Mouse (Mus musculus) heart, adult 18-20 months (tissue): ENCODE measurements around the gene Dnajc12. TPM values are rescaled to one million over a fixed set of nuclear protein-coding genes. Genes with fewer than 3 reads are reported as not detected.
"Not testable (repeated sequence)": the region's sequence is repeated elsewhere in the genome, so short reads cannot be mapped to it uniquely, and the experiment has no call there.

ENCODE experiments used
- DNase-seq, 2 experiments: peaks; one replicate each; pipeline ENCODE4 v3.0.0; 2021 to 2022; ENCODE audit warnings: mixed read lengths in 1 of 2
- long read RNA-seq, 2 experiments: library from polyadenylated mRNA; stranded (forward); transcript quantifications; one replicate each; pipeline ENCODE4 v2.0.0; 2021
- total RNA-seq, 2 experiments: library from RNA; stranded (reverse); gene quantifications; 2 replicates each; pipeline ENCODE4 v1.2.3; 2021

Gene Dnajc12
- 10 to 100 TPM; 14.2 to 15.5 TPM for total RNA-seq
- long read RNA-seq, experiment 1, transcript Dnajc12-201 (5 exons, 3,025 nt) = major isoform, 9 of 11 reads
- long read RNA-seq, experiment 1, partial matches to known transcripts = 0 of 11 reads
- long read RNA-seq, experiment 1, other reads (novel, unspliced or antisense) = 2 of 11 reads
- long read RNA-seq, experiment 2, transcript Dnajc12-201 (5 exons, 3,025 nt) = major isoform, 5 of 7 reads
- long read RNA-seq, experiment 2, partial matches to known transcripts = 0 of 7 reads
- long read RNA-seq, experiment 2, other reads (novel, unspliced or antisense) = 1 of 7 reads

DNA sequence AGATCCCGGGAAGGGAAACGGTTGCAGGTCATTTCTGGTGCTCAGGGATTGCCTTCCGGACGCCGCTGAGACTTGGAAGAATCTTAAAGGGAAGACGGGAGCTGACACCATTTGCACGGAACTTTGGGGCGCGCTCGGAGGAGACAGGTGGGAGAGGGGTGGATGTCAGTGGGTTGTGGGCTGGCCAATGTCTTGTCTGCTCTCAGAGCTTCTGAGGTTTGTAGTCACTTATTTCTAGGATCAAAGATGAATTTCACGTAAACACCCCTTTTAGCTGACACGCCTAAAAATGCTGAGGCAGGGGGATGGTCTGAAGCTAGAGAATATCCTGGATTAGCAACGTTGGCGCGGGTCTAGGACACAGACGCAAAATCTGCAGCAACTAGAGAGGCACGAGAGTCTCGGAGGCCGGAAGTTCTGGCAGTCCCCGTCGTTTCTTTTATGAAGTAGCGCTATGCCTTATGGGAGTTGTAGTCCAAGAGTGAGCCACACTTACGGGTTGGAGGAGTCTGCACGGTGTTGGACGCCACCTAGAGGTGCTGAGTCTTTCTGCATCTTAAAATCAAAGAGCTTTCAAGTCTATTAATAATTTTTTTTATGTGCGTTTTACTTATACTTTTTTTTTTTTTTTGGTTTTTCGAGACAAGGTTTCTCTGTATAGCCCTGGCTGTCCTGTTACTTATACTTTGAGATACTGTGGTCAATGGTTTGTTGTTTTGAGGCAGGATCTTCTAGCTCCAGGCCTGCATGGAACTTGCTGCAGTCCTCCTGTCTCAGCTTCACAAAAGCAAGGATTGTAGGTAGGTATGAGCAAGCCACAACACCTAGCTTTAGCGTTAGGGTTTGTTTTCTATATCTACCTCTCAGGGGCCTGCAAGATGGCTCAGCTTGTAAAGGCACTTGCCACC is at the start of gene Dnajc12:
Gene Dnajc12 (plus strand): TSS at position 72 of the 908 bp plus-strand sequence.
- DNase-seq = peak; percentile 90 to 92

DNA sequence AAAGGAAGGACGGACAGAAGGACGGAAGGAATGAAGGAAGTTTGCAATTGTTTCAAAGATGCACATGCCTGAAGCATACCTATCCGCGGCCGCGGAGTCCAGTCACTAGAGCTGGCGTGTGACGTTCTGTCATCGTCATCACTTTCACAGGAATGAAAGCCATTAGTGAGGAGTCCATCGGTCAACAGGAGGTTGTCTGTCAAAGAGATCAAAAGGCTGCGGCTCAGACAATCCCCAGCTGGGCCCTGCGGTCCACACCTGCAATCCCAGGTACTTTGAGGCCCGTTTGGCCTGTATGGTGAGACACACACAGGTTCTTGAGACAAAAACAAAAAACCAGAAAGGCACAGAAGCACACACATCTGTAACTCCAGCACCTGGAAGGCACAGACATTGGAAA is 45.3 kb upstream of the Dnajc12 start:
- peak in 1 of 2 experiments; percentile 2 for DNase-seq

DNA sequence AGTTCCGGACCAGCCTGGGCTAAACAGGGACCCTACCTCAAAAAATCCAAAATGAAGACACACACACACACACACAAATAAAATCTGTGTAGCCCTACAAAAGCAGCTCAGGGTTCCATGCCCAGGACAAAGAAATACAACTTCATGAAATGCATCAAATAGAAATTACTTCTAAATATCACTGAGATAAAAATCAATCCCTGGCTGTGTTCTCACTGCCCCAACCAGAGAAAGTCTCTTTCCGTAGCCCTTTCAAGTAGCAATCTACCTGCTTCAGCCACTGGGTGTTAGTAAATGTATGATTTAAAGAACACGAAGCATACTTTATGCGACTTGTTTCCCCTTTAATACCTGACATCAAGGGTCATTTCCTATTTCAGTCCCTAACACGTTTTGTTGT is 44.9 kb upstream of the Dnajc12 start:
- no peak for DNase-seq

DNA sequence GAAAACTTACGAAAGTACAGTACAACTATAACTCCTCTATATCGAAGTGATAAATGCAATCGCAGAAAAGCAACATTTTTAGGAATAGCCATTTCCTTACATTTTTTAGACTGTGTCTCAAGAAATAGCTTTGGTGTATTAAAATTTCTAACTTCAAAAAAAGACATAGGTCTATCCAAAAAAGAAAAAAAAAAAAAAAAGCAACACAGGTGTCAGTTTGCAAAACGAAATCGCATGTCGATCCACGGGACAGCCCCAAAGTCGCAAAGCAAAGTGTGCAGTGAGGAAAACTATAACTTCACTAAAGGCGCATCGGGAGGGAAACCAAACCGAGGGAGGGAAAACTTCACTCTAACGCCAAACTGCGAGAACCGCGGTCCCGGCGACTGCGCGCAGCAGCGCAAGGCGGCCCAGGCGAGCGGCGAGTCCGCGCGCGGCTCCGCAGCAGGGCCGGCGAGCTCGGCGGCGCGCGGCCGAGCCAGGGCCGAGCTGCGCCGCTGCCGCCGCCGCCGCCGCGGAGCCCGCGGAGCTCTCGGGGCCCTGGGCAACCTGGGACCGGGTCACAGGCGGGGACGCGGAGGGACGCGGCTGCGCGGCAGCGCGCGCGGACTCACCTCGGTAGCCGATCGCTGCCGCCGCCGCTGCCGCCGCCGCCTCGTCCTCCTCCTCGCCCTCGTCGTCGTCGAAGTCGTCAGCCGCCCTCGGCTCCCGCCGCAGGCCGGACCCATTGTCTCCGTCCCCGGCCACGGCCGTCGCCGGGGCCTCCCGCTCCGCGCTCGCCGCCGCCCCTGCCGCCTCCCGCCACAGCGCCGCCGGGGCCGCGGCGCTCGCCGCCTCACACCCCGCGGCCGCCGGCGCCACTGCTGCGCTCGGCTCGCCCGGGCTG is 44.0 kb upstream of the Dnajc12 start:
- DNase-seq = peak; percentile 61 to 63

DNA sequence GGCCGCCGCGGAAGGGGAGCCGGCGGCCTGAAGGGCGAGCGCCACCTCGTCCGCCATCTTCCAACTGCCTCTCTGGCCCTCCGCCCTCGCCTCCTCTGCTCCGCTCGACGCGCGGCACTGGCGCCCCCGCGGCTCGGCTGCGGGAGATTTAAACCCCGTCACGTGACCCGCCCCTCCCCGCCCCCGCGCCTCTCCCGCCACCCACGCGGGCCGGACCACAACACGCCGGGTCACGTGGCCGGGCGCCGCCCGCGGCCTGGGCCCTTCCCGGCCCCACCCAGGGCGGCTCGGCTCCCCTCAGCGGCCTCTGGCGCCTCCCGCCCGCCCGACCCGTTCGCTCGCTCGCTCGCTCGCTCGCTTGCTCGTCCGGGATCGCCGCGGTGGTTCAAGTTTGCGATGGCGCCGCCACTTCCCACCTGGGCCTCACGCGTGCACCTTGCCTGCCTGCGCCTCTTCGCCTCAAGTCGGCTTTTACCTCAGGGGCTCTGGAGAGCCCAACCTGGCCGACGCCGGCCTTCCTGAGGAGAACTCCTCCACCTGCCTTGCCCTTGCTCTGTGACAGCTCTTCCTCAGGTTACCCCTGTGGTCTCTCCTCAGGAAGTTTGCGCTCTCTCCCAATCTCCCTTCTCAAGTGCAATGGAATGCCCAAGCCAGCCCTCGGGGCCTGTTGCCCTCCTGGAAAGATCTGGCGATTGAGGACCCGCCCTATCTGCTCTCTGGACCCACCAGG is 43.2 kb upstream of the Dnajc12 start:
- DNase-seq = peak; percentile 92 to 95

DNA sequence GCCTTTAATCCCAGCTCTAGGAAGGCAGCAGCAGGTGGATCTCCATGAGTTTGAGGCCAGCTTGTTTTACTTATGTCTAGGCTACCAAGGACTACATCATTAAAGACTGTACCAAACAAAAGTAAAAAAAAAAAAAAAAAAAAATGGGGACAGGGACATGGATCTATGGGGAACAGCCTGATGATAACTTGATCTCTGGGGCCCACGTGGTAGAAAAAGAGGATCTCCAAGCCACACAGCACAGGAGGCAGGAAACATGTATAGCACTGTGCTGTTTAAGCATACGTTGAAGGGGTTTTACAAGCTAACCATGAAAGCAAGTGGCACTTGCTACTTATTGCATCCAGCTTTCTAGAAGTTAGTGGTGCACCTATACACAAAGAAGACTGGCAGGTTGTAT is 40.9 kb upstream of the Dnajc12 start:
- DNase-seq = no peak

DNA sequence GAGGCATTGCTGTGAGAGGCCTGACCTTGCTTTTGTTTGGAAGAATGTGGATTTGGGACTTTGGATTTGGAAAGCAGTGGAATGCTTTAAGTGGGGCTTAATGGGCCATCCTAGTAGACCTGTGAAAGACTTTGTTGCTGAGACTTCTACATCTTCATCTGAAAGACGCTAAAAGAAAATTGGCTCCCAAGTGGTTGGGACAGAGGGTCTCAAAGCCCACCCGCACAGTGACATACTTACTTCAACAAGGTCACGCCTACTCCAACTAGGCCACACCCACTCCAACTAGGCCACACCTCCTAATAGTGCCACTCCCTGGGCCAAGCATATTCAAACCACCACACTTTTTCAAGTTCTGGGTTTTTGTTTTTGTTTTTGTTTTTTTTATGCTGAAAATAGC is 37.5 kb upstream of the Dnajc12 start:
- no peak for DNase-seq

DNA sequence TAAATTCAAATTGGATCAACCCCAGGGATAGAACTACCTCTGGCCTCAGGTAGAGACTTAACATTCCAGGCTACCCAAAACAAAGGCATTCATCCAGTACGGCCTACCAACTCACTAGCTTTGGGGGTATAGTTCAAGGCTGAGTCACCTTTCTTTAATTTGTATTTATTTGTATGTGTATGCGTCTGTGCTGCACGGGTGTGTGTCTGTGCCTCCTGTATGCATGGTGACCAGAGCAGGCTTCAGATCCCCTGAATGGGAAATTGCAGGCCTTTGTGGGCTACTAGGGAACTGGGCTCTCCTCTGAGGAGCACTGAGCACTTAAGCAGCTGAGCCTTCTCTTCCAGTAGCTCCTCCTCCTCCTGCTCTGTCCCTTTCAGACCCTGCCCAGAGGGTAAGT is 34.0 kb upstream of the Dnajc12 start:
- no peak for DNase-seq

DNA sequence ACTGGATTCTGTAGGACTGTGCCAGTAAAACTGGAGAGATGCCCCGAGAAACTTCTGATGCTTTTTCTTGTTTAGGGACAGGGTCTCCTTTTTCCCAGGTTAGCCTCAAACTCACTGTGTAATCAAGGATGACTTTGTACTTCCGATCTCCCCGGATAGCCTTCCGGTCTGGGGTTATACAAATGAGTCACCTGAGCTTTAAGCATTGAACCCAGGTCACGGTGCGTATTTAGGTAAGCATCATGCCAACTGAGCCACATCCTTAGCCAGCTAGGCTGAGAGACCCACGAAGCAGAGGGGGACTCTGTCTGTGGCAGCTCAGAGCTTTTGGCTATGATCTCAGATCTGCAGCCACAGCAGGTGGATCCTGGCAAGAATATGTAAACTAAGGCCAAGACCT is 31.6 kb upstream of the Dnajc12 start:
- DNase-seq = no peak

DNA sequence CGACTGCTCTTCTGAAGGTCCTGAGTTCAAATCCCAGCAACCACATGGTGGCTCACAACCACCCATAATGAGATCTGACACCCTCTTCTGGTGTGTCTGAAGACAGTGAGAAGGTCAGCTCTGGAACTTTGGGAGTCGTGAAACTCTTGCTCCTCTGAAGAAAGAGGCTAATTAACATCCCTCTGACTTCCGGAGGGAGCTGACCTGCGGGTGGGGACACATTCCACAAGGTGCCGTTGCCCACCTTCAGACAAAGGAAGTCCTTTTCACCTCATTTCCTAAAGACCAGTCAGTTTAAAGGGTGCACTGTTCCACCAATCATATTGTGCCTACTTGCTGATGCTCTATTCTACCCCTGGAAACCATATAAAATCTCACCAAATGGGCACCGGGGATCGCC is 31.1 kb upstream of the Dnajc12 start:
- not testable (repeated sequence) for DNase-seq

DNA sequence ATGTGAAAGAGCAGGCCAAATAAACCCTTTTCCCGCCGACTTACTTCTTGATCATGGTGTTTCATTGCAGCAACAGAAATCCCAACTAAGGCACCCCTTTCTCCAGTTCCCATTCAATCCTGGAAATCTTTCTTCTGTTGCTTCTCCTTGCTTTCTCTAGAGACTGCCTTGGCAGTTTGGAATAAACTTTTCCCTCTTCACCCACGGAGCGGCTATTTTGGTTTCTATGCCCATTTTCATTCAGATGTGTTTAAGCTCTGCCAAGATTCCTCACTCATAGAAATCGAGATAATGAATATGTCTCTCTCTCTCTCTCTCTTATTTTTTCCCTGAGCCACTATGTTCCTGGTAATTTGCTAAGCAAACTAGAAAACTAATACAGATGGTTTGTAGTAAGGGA is 30.1 kb upstream of the Dnajc12 start:
- no peak for DNase-seq

DNA sequence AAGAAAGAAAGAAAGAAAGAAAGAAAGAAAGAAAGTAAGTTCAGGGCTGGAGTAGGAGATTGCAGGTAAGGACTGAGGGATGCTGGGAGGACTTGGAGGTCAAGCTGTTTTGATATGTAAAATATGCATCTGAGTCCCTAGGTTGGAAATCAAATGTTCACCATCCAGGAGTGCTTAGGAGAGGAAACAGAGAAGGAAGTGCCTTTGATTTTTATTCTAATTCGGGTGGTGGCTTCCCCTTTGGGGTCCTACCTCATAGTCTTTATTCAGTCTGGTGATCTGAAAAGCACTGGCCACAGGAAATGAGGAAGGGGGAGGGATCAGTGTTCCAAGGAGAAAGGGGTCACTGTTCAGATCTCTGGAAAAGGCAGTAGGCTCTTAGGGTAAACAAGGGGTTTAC is 21.7 kb upstream of the Dnajc12 start:
- no peak for DNase-seq

DNA sequence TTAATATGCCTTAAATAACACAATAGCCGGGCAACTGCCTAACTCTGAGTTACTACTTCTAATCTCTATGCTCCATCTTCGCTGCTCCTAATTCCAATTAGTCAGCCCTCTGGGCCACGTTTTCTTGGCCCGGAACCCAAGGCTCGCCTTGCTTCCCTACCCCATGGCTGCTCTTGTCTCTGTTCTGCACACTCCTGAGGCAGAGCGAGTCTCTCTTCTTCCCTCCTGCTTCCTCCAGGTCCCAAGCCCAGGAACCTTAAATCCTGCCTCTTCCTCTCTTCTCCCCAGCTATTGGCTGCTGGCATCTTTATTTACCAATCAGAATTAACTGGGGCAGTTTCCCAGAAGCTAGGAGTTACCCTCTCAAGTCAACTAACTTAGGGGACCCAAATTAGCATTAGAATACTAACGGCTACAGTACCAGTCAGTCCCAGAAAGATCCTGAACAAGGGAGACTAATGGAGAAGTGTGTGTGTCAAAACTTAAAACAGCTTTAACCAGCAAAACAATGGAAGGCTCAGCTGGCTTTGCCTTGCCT is 16.3 kb upstream of the Dnajc12 start:
- no peak for DNase-seq

DNA sequence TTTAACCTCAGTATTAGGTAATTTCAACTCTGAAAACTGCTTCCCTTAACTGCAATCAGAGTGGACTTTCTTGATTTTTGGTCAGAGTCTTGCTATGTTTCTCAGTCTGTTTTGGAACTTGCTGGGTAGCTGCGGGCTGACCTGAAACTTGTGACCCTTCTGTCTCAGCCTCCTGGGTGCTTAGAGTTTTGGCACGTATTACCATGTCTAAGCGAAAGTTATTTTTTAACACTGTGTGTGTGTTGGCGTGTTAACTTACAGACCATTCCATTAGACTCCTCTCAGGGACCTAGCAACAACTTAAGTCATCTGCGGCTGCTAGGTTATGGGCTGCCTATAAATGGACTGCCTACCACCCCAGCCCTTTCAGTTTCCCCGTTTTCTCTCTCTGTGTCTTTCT is 14.9 kb upstream of the Dnajc12 start:
- DNase-seq = no peak

DNA sequence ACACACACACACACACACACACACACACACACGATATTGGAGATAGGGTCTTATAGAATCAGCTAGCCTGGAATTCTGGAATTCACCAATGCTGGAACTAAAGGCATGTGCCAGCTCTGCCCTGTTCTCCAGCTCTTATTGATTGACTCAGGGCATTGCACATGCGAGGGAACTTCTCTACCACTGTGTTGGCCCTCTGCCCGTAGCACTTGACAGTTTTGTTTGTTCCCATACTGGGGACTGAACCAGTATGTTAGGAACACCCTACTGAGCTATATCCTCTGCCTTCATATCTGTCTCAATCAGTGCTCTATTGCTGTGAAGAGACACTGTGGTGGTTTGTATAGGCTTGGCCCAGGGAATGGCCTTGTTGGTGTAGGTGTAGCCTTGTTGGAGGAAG is 14.2 kb upstream of the Dnajc12 start:
- DNase-seq = no peak

DNA sequence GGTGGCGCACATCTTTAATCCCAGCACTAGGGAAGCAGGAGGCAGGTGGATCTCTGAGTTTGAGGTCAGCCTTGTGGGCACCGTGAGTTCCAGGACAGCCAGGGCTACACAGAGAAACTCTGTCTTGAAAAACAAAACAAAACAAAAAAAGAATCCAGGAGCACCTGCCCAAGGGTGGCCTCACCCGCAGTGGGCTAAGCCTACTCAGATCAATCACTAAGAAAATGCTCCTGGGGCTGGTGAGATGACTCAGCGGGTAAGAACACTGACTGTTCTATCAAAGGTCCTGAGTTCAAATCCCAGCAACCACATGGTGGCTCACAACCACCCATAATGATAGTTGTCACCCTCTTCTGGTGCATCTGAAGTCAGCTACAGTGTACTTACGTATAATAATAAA is 5.9 kb upstream of the Dnajc12 start:
- no peak for DNase-seq

DNA sequence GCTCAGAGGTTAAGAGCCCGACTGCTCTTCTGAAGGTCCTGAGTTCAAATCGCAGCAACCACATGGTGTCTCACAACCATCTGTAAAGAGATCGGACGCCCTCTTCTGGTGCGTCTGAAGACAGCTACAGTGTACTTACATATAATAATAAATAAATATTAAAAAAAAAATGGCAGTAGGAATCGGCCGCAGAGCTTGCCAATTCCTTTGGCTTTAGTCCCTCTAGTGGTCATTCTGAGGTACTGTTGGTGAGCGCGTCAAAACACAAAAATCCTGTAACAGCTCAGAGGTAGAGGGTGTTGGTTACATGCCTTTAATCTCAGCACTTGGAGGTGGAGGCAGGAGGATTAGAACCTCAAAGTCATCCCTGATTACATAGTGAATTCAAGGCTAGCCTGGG is 4.8 kb upstream of the Dnajc12 start:
- peak; percentile 48 to 77 for DNase-seq

DNA sequence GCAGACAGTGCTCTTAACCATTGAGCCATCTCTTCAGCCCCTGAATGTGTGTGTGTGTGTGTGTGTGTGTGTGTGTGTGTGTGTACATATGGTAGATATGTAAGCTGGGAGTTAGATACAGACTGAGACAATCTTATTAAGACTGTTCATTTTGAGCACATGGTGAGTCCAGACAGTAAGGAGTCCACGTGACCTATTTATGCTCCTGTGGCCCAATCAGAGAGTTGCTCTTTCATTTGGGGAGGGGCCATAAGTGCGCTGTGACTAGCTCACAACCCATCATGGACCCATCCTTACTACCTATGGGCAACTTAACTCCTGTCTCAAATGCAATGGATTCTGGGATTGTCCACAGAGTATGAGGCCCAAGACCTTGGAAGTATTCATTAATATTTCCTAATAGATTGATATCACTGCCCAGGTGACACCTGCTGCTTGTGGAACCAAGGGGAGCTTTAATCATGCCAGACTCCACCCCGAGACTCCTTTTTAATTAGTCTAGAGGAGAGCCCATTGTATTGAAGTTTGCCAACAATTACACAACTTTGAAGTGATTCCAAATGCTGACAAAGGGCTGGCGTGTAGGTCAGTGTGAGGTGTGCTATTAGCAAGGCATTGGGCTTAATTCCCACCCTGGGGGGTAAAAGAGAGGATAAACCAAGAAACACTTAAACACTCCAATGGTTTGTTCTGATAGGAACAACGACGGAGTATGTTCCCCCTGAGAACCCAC is 3.1 kb upstream of the Dnajc12 start:
- DNase-seq = no peak

DNA sequence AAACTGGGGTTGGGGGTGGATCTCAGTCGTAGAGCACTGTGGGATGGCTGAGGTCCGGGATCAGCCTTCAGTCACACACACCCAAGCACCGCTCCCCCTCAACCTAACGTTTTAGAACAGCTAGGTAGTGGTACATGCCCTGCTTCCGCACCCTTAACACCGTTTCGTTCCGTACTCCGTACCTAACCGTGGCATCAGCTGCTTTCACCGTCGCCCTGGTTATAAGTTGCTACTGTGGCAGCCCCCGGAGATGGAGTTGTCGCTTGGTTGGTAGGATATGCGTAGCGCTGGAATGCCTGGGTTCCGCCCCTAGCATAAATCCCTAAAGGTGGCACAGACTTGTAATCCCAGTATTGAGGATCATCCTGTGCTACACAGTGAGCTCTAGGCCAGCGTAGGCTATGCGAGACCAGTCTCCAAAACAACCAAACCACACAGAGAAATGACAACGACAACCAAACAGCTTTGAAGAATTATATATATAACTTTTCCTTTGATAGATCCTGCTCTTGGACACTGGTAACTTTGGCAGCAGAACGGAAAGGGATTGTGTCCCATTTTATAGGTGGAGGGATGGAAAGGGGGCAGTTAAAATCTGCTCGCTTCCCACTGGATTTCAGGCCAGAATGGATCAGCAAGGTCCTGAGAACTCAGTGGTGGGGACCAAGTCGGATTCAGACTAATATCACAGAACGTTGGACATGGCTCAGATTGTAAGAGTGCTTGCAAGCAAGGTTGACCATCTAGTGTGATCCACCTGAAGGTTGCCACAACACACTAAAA is 554 bp upstream of the Dnajc12 start, which contains the start of gene Sirt1:
Gene Sirt1 (minus strand): TSS at position 207 of the 783 bp plus-strand sequence.
- peak in 1 of 2 experiments; percentile 20 for DNase-seq

DNA sequence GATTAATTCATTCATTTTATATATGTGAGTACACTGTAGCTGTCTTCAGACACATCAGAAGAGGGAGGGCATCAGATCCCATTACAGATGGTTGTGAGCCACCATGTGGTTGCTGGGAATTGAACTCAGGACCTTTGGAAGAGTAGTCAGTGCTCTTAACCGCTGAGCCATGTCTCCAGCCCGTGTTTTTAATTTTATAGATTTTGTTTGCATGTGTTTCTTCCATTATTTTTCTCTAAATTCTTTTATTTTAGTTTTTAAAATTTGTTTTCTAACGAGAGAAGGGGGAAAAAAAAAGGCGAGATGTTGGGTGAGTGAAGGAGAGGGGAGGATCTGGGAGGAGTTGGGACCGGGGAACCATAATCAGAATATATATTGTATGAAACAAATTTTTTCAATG is 3.7 kb downstream of the Dnajc12 start:
- not testable (repeated sequence) for DNase-seq
